Mouse (Mus musculus): ENCODE measurements at regions not wholly inside any gene's neighbourhood (a gene's known extent, or its start where the extent isn't known, plus 50 kb on each side); places are given as distances from the start of the nearest gene placed in this dataset.

DNA sequence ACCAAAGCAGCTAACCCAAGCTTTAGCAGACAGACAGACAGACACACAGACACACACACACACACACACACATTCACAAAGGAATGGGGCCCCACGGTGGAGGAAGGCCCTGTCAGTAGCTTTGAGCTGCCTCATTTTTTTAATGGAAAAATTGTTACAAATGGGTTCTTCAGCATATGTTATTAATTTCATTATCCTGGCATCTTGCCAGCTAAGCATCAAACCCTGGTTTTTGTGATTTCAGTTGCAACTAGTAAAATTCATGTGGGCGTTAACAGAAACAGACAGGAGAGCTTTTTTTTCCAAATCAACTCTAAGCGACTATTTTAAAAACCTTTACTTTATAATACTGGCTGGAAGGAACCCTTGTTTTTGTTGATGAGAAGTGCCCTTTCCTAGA, 138.4 kb upstream of the Eya4 start:
- DNase-seq (ENCODE audit: low read depth, low spot score) = no peak

DNA sequence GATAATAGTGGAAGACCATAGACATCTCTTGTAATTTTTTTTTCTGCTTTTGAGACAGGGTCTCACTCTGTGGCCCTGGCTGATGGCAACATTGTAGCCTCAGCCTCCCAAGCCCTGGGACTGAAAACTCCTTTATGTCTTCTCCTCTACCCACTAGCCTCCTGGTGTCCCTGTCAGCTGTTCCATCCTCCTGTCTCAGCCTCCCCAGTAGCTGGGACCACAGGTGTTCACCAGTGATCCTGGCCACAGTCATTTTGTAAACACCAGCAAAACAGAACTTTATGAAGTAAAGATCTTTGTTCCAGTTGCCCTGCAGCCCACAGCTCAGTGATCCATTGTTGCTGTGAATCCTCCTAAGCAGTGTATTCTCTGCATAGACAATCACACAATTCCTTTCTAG, 129.9 kb upstream of the Eya4 start:
- DNase-seq (ENCODE audit: low read depth, low spot score) = no peak

DNA sequence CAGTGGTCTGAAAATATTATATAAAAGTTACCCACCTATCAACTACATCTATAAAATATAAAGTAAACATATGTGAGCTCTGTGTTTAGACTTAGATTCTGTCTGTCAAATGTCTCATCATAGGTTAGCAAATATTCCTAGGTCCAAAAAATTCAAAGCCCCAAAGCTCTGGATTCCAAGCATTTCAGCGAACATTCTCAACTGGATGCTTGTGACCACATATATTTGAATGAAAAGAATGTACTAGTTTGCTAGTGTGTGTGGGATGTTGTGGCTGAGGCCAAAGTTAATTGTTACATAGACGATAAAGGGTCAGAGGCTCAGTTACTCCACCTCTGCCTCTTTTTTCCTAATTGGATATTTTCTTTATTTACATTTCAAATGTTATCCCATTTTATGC, 128.3 kb upstream of the Eya4 start:
- DNase-seq (ENCODE audit: low read depth, low spot score) = no peak

DNA sequence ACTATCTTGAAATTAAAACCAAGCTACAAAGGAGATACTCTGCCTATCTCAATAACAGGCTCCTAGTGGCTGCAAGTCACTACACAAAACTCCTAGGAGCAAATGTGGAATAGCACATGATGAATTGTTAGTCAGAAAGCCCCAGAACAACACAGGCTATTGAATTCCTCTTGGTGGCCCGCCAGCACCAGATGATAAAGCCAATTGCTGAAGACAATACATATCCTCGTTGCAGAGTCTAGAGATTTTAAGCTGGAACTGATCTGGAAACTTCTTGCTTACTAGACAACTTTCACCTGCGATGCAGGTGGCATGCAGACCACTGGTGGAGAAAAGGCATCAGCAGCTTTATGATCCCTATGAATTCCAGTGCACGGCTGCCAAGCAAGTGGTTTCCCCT, 126.5 kb upstream of the Eya4 start:
- no peak for DNase-seq (ENCODE audit: low read depth, low spot score)

DNA sequence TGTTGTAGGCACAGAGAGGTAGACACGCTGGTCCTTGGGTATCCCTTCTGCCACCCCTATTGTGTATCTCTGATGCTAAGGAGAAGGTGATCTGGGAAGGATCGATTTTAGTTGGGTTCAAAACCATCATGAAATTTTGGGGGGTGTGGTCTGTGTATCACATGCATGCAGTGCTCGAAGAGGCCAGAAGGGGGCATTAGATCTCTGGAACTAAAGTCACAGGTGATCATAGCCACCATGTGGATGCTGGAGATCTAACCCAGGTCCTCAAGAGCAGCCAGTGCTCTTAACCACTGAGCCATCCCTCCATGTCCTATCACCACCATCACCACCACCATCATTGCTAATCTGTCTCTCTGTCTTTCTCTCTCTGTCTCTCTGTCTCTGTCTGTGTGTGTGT, 100.4 kb upstream of the Eya4 start:
- DNase-seq (ENCODE audit: low read depth, low spot score) = peak; percentile 53

DNA sequence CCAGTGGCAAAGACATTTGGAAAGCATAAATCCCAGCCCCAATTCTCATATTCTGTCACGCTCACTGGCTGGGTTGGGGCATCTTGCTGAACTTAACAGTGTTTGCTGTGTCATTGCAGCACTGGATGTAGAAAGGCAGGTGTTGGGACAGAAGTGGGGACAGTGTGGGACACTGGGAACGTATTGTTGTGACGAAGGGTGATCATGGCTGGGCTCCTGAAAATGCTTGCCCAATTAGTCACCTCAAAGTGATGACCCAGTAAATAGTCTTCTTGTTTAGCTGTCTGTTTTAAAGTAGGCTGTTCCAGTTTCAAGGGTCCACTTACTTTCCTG, 100.0 kb upstream of the Eya4 start:
- DNase-seq (ENCODE audit: low read depth, low spot score) = no peak

DNA sequence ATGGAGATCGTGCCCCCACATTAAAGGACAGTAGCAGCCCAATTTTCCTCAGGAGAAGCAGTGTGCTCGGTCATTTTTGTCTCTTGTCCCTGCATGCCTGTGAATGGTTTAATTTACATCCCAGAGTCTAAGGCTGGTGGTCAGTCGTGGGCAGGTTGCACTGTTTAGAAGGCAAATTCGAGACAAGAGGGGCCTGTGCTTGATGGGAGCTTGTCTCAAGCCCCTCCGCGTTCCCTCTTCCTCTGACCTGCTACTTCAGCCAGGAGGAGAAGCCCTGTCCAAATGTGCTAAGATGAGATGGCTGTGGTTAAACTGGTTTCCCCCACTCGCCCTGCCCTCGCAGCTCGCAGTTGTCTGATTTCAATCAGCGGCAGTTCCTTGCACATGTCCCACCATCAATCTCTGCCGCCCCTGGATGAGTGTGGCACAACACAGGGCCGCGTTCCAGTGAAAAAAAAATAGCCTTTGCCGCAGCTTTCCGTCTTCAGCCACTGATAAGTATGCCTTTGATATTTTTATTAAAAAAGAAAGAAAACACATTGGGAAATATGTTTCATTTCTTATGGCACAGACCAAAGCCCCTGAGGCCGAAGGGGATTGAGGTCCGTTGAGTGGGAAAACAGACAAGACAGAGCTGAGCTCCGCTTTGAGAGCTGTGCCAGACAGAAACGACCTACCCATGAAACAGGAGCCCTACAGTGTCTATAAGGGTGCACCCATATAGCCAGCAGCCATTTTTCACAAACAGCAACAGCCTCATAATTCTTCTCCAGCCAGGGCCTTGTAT, 99.5 kb upstream of the Eya4 start:
- no peak for DNase-seq (ENCODE audit: low read depth, low spot score)

DNA sequence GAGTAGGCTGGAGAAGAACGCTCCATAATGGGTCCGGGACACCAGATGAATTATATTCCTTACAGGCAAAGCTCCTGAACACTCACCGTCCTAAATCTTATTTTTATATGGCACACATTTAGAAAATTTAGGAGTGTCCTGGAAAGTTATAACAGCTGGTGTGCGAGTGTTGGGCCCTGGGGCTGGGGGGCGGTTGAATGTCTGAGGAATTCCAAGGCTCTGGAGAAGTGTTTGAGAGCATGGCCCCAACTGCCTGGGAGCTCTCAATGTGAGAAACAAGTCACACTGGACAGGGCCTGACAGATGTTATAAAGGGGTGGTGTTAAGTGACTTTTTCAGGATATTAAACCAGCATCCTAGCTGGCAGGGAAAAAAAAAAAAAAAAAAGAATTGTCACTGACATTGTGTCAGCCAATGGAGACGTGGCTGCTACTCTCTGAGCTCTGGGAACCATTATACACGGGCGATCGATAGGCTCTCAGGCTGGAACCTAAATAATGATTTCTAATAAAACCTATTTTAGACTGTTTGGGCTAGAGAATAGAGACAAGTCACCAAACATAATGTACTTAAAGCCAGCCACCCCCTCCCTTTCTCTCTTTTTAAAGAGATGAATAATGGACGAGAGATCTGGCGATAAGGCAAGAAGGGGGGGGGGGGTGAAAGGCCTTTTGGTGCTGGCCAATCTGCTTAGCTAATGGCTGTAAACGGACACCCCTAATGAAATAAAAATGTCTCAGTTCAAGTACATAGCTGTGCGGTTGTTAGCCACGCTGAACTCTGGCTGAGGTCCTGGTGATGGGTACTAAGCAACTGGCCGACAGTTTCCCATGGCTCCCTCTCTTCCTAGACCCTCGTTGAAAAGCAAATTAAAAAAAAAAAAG, 98.6 kb upstream of the Eya4 start:
- DNase-seq (ENCODE audit: low read depth, low spot score) = no peak

DNA sequence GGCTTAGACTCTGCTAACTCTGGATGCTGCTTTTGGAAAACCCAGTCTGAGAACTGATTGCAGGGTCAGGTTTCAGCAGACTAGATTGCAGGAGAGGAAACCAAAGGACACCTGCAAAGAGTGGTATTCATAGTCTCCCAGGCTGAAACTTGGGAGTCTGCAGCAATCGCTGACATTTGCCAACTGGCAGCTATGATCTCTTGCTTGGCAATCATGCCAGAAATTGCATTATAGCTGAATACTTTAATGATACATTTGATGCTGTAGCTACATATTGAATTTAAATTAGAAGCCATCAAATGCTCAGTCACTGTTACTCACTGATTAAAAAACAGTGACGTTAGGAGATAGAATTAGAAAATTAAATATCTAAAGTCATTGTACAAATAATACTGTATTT, 79.8 kb upstream of the Eya4 start:
- DNase-seq (ENCODE audit: low read depth, low spot score) = no peak

DNA sequence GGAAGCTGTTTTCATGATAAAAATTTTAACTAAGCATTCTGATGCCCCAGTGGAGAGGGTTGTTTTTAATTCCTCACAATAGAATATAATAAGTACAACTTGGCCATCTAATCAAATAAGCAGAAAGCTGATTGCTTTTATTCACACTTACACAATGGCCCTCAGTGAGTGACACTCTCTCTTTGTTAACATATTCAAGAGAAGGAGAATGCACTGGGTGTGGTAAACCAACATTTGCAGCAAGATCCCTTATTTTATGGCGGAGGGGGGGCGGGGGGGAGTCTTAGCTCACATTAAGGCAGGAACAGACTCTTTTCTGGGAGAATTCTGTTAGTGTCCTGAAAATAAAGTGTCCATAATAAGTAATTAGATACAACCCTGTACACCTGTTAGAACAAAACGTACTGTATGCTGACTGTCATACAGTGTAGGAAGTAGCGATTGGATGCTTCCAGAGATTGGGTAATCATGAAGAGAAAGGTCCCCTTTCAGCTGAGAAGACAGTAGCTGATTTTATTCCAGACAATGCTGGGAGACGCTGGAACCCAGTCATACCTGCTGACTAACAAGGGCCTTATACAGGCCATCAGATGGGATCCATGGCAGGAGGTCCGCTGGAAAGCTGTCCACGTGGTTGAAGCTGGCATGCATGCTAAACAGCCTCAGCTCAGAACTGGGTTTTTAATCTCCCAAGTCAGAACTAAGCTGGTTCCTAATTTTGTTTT, 63.4 kb upstream of the Eya4 start:
- no peak for DNase-seq (ENCODE audit: low read depth, low spot score)

DNA sequence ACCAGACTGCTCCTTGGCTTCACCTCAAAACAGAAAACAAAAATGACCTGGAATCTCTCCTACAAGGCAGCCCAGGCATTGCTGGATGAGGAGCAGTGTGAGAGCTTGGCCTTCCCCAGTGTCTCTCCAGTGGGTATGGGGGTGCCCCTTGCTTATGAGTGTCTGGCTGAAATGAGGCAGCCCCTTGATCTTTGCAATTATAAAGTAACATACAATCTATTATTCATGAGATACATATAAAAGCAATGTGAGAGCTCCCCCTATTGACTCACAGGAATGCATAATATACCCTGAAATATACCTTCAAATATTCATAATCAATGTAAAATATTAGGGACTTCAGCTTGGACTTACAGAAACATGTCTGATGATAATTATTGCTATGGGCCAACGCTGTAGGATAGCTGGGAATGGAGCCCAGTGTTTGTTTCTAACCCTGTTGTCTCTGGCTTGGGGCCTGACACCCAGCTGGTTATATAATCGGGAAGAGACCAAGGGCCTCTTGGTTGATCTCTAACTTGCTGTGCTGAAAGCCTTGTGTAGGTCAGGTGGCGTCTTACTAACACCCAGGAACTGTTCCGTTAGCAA, 52.9 kb upstream of the Eya4 start:
- DNase-seq (ENCODE audit: low read depth, low spot score) = no peak
